Mouse (Mus musculus) cortical plate, adult 2 months (tissue): ENCODE results near the gene Prelp. TPM values are rescaled to one million over a fixed set of nuclear protein-coding genes. Genes with fewer than 3 reads are reported as not detected.
"Not testable (repeated sequence)": the region's sequence is repeated elsewhere in the genome, so short reads cannot be mapped to it uniquely, and the experiment has no call there.

Source experiments
- H3K27ac ChIP-seq: fragments of 200-500 bp; 2 replicates; pipeline ENCODE4 v1.5.1; 2012; ENCODE audit warnings: low read length, control low read depth, inconsistent platforms; ENCODE audit not compliant: insufficient read depth
- H3K4me1 ChIP-seq: fragments of 200-500 bp; 2 replicates; pipeline ENCODE4 v1.6.1; 2011; ENCODE audit warnings: low read length; ENCODE audit not compliant: control insufficient read depth, insufficient read depth
- H3K4me3 ChIP-seq: fragments of 200-500 bp; 2 replicates; pipeline ENCODE4 v1.5.1; 2011; ENCODE audit warnings: mild to moderate bottlenecking, low read length, control low read depth; ENCODE audit not compliant: insufficient read depth
- CTCF ChIP-seq: fragments of 200-500 bp; IDR thresholded peaks from 2 replicates; pipeline ENCODE4 v1.5.1; 2011; ENCODE audit warnings: mild to moderate bottlenecking, control low read depth, low read length; ENCODE audit not compliant: insufficient read depth; ENCODE audit errors: extremely low read depth
- POLR2A ChIP-seq: fragments of 200-500 bp; IDR thresholded peaks from 2 replicates; pipeline ENCODE4 v1.6.1; 2011; ENCODE audit warnings: mild to moderate bottlenecking, low read length, control low read depth; ENCODE audit not compliant: insufficient read depth; ENCODE audit errors: extremely low read depth
- polyA plus RNA-seq: library from polyadenylated mRNA; depleted of rRNA; stranded (reverse); fragments of >200 nt; gene quantifications from 2 replicates; pipeline ENCODE4 v1.2.3, GENCODE M21; 2012; rRNA removed

Prelp gene
- polyA plus RNA-seq = 12.0 and 16.0 TPM in 2 replicates

GRCm38 (mm10) chr1:133921304-133921751 lies at the start of gene Prelp:
Gene Prelp (minus strand): TSS chr1:133921414.
- Histone ChIP-seq H3K27ac (peak within 1 kb of the TSS; percentile 43; the same call in 1 of the 2 replicates), H3K4me3 (no peak within 1 kb of the TSS), H3K4me1 (0 out of 2 replicates have a peak, but pooled peaks cover 1% of the 10 kb centered on the region)
- TF ChIP-seq CTCF (no peak), POLR2A (no peak)

GRCm38 (mm10) chr1:133969427-133969826 lies 48.2 kb upstream of the Prelp start:
- no peak overlapping the region for H3K4me3 ChIP-seq
- H3K4me1 ChIP-seq = no peaks in the 10 kb centered on the region
- no peak for TF ChIP-seq CTCF
- TF ChIP-seq POLR2A = no peak
- H3K27ac ChIP-seq = no peak overlapping the region

- Histone ChIP-seq H3K4me3 (no peak overlapping the region), H3K27ac (no peak overlapping the region), H3K4me1 (no peaks in the 10 kb centered on the region)
- TF ChIP-seq POLR2A (no peak), CTCF (no peak)
These were observed 47.6 kb upstream of the Prelp start for GRCm38 (mm10) chr1:133968788-133969325.

- Histone ChIP-seq H3K4me3 (no peak overlapping the region), H3K27ac (no peak overlapping the region), H3K4me1 (no peaks in the 10 kb centered on the region)
- TF ChIP-seq CTCF (no peak), POLR2A (no peak)
These were observed 46.3 kb upstream of the Prelp start for GRCm38 (mm10) chr1:133967481-133968017.

DNA sequence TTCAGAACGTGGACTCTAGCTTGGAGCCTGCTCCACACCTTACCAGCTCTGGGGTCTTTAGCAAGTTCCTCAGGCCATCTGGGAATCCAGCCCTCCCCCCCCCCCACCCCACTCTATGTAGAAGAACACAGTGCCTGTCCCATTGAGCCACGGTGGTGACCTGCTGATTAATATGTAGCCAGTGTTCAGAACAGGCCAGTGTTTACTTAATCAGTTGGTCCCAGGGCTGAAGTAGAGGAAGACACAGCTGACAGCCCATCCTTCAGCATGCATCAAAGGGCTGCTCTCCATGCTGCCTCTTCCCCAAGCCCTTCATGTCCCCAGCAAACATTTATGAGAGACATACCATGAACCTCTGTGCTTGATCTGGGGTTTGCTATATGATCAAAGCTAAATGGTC lies 44.8 kb upstream of the Prelp start:
- TF ChIP-seq CTCF = no peak
- no peak for TF ChIP-seq POLR2A
- no peak overlapping the region for H3K4me3 ChIP-seq
- no peaks in the 10 kb centered on the region for H3K4me1 ChIP-seq
- no peak overlapping the region for H3K27ac ChIP-seq

GRCm38 (mm10) chr1:133965298-133965697 lies 44.1 kb upstream of the Prelp start:
- Histone ChIP-seq H3K4me3 (no peak overlapping the region), H3K27ac (no peak overlapping the region), H3K4me1 (no peaks in the 10 kb centered on the region)
- TF ChIP-seq CTCF (no peak), POLR2A (no peak)

DNA sequence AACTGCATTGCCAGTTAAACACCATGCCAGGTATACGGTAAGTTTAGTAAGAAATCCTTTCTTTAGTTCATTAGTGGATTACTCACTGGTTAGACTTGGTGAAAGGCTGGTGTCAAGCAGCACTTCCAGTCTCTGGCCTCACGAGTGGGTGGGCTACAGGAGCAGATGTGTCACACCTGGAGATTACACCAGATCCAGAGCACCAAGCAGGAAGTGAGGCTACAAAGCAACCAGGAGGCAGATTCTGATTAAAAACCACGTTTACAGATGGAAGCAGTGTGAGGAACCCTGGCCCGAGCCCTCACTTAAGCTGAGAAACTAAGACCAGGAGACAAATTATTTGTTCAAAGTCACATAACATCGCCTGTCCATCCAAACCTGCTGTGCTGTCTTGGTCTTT lies 43.5 kb upstream of the Prelp start:
- Histone ChIP-seq H3K27ac (no peak overlapping the region), H3K4me3 (no peak overlapping the region), H3K4me1 (no peaks in the 10 kb centered on the region)
- no peak for TF ChIP-seq CTCF
- no peak for TF ChIP-seq POLR2A

- not testable (repeated sequence) for H3K4me3 ChIP-seq, H3K4me1 ChIP-seq, H3K27ac ChIP-seq
These were observed 42.4 kb upstream of the Prelp start for GRCm38 (mm10) chr1:133963578-133963977.

- not testable (repeated sequence) for H3K27ac ChIP-seq, H3K4me3 ChIP-seq, H3K4me1 ChIP-seq
These were observed 41.9 kb upstream of the Prelp start for GRCm38 (mm10) chr1:133963128-133963527.

GRCm38 (mm10) chr1:133961281-133962134 lies 40.3 kb upstream of the Prelp start:
- Histone ChIP-seq H3K4me3 (no peak overlapping the region), H3K4me1 (no peaks in the 10 kb centered on the region), H3K27ac (no peak overlapping the region)
- peak; percentile 50 for TF ChIP-seq CTCF
- TF ChIP-seq POLR2A = no peak
